Mouse (Mus musculus) thymus, postnatal 25 days (tissue): ENCODE measurements around the gene Tssk3.
"Not testable (repeated sequence)": the region's sequence is repeated elsewhere in the genome, so short reads cannot be mapped to it uniquely, and the experiment has no call there.

Experiments used
- DNase-seq: peaks from one replicate; pipeline ENCODE4 v3.0.0; 2022

Gene Tssk3

GRCm38 (mm10) chr4:129490972-129491880, at the start of gene Tssk3, which contains the start of gene Fam229a:
Gene Tssk3, minus strand, starts transcription at chr4:129491022.
Gene Fam229a, plus strand, starts transcription at chr4:129491190.
- peak; percentile 38 for DNase-seq

- peak; percentile 63 for DNase-seq
These were observed 49.2 kb upstream of the Tssk3 start for GRCm38 (mm10) chr4:129540012-129540411.

- DNase-seq: not testable (repeated sequence)
These were observed 38.1 kb upstream of the Tssk3 start for GRCm38 (mm10) chr4:129528901-129529300.

GRCm38 (mm10) chr4:129525889-129526288, 35.1 kb upstream of the Tssk3 start:
- no peak for DNase-seq

- no peak for DNase-seq
These were observed 34.5 kb upstream of the Tssk3 start for GRCm38 (mm10) chr4:129525338-129525737.

GRCm38 (mm10) chr4:129518519-129518918, 27.7 kb upstream of the Tssk3 start:
- no peak for DNase-seq

GRCm38 (mm10) chr4:129516925-129517324, 26.1 kb upstream of the Tssk3 start:
- DNase-seq: no peak

- peak; percentile 81 for DNase-seq
These were observed 23.6 kb upstream of the Tssk3 start for GRCm38 (mm10) chr4:129514300-129514898.

- DNase-seq: no peak
These were observed 23.1 kb upstream of the Tssk3 start for GRCm38 (mm10) chr4:129513891-129514290.

- peak; percentile 95 for DNase-seq
These were observed 22.4 kb upstream of the Tssk3 start, which contains the start of gene Marcksl1 for GRCm38 (mm10) chr4:129513086-129513767. Gene Marcksl1, plus strand, starts transcription at chr4:129513581.

- DNase-seq: no peak
These were observed 20.7 kb upstream of the Tssk3 start for GRCm38 (mm10) chr4:129511413-129512096.

GRCm38 (mm10) chr4:129510723-129511412, 20.0 kb upstream of the Tssk3 start:
- no peak for DNase-seq

GRCm38 (mm10) chr4:129509650-129510049, 18.8 kb upstream of the Tssk3 start:
- no peak for DNase-seq

- no peak for DNase-seq
These were observed 18.2 kb upstream of the Tssk3 start for GRCm38 (mm10) chr4:129508834-129509600.

- DNase-seq: no peak
These were observed 17.4 kb upstream of the Tssk3 start for GRCm38 (mm10) chr4:129508237-129508515.

- DNase-seq: no peak
These were observed 16.8 kb upstream of the Tssk3 start for GRCm38 (mm10) chr4:129507434-129508236.

GRCm38 (mm10) chr4:129505511-129505910, 14.7 kb upstream of the Tssk3 start:
- no peak for DNase-seq

GRCm38 (mm10) chr4:129502901-129503444, 12.2 kb upstream of the Tssk3 start:
- DNase-seq: no peak

GRCm38 (mm10) chr4:129502327-129502888, 11.6 kb upstream of the Tssk3 start:
- no peak for DNase-seq
